Mouse (Mus musculus): ENCODE results near the gene Larp4b. TPM values are rescaled to one million over a fixed set of nuclear protein-coding genes. Genes with fewer than 3 reads are reported as not detected.

Larp4b gene
- total and polyA plus RNA-seq, 3 experiments, result 17.0 to 75.3 (median 67.4) TPM

GRCm38 (mm10) chr13:9191172-9192140 is 97.8 kb downstream of the Larp4b start:
- 33% methylated on average over 15 of the region's 15 CpGs for WGBS
- Histone ChIP-seq H3K4me3 (no peak overlapping the region), H3K27me3 (ENCODE audit: control insufficient read depth, insufficient read depth, low read length) (no peaks in the 10 kb centered on the region), H3K36me3 (ENCODE audit: control insufficient read depth, insufficient read depth, low read length) (no peaks in the 10 kb centered on the region), H3K9ac (ENCODE audit: low read depth, low read length) (no peak overlapping the region), H3K27ac (no peak overlapping the region), H3K4me1 (ENCODE audit: control insufficient read depth, insufficient read depth, low read length) (peaks cover 3% of the 10 kb centered on the region), H3K79me2 (replicated peaks; ENCODE audit: control insufficient read depth, insufficient read depth, low read length) (no peaks in the 10 kb centered on the region)
- intact Hi-C loops (cut with DNase I), result no loop called here
- DNase-seq, result peak; percentile 39 to 60
- no peak for TF ChIP-seq POLR2A (IDR thresholded peaks at IDR 0.05; ENCODE audit: insufficient read depth, low read depth, low read length)
- no peak for TF ChIP-seq CTCF (IDR thresholded peaks at IDR 0.05)
- no peak for TF ChIP-seq EP300 (IDR thresholded peaks at IDR 0.05; ENCODE audit: insufficient read depth, low read depth, low read length)

- Histone ChIP-seq H3K4me1 (ENCODE audit: control insufficient read depth, insufficient read depth, low read length) (peaks cover 3% of the 10 kb centered on the region), H3K27ac (no peak overlapping the region), H3K79me2 (replicated peaks; ENCODE audit: control insufficient read depth, insufficient read depth, low read length) (no peaks in the 10 kb centered on the region), H3K4me3 (no peak overlapping the region), H3K27me3 (ENCODE audit: control insufficient read depth, insufficient read depth, low read length) (no peaks in the 10 kb centered on the region), H3K9ac (ENCODE audit: low read depth, low read length) (no peak overlapping the region), H3K36me3 (ENCODE audit: control insufficient read depth, insufficient read depth, low read length) (no peaks in the 10 kb centered on the region)
- intact Hi-C loops (cut with DNase I), result no loop called here
- TF ChIP-seq CTCF (IDR thresholded peaks at IDR 0.05) (no peak), POLR2A (IDR thresholded peaks at IDR 0.05; ENCODE audit: insufficient read depth, low read depth, low read length) (no peak), EP300 (IDR thresholded peaks at IDR 0.05; ENCODE audit: insufficient read depth, low read depth, low read length) (no peak)
- 85% methylated on average over 9 of the region's 9 CpGs for WGBS
- no peak for DNase-seq
These were observed 99.2 kb downstream of the Larp4b start for GRCm38 (mm10) chr13:9192797-9193330.

GRCm38 (mm10) chr13:9194656-9195055 is 101.0 kb downstream of the Larp4b start:
- WGBS, result 73% methylated on average over 4 of the region's 4 CpGs
- H3K4me1 ChIP-seq (ENCODE audit: control insufficient read depth, insufficient read depth, low read length), result peaks cover 4% of the 10 kb centered on the region
- intact Hi-C loops (cut with DNase I), result no loop called here
- TF ChIP-seq CTCF (IDR thresholded peaks at IDR 0.05) (peak; percentile 38), POLR2A (IDR thresholded peaks at IDR 0.05; ENCODE audit: insufficient read depth, low read depth, low read length) (no peak), EP300 (IDR thresholded peaks at IDR 0.05; ENCODE audit: insufficient read depth, low read depth, low read length) (no peak)
- no peak overlapping the region for H3K9ac ChIP-seq (ENCODE audit: low read depth, low read length)
- no peaks in the 10 kb centered on the region for H3K27me3 ChIP-seq (ENCODE audit: control insufficient read depth, insufficient read depth, low read length)
- no peak overlapping the region for H3K4me3 ChIP-seq
- no peak overlapping the region for H3K27ac ChIP-seq
- H3K36me3 ChIP-seq (ENCODE audit: control insufficient read depth, insufficient read depth, low read length), result no peaks in the 10 kb centered on the region
- H3K79me2 ChIP-seq (replicated peaks; ENCODE audit: control insufficient read depth, insufficient read depth, low read length), result no peaks in the 10 kb centered on the region
- DNase-seq, result no peak

- WGBS, result 57% methylated on average over 4 of the region's 4 CpGs
- H3K27ac ChIP-seq, result no peak overlapping the region
- no peak overlapping the region for H3K4me3 ChIP-seq
- no peaks in the 10 kb centered on the region for H3K36me3 ChIP-seq (ENCODE audit: control insufficient read depth, insufficient read depth, low read length)
- no peak for DNase-seq
- intact Hi-C loops (cut with DNase I), result no loop called here
- no peaks in the 10 kb centered on the region for H3K27me3 ChIP-seq (ENCODE audit: control insufficient read depth, insufficient read depth, low read length)
- H3K79me2 ChIP-seq (replicated peaks; ENCODE audit: control insufficient read depth, insufficient read depth, low read length), result no peaks in the 10 kb centered on the region
- peaks cover 4% of the 10 kb centered on the region for H3K4me1 ChIP-seq (ENCODE audit: control insufficient read depth, insufficient read depth, low read length)
- no peak overlapping the region for H3K9ac ChIP-seq (ENCODE audit: low read depth, low read length)
- TF ChIP-seq EP300 (IDR thresholded peaks at IDR 0.05; ENCODE audit: insufficient read depth, low read depth, low read length) (no peak), CTCF (IDR thresholded peaks at IDR 0.05) (0 out of 2 replicates have a peak, but pooled peaks have one; percentile 11)
These were observed 101.9 kb downstream of the Larp4b start for GRCm38 (mm10) chr13:9195565-9195964.

- no peak overlapping the region for H3K4me3 ChIP-seq
- no peak overlapping the region for H3K9ac ChIP-seq (ENCODE audit: low read depth, low read length)
- DNase-seq, result no peak
- no peaks in the 10 kb centered on the region for H3K36me3 ChIP-seq (ENCODE audit: control insufficient read depth, insufficient read depth, low read length)
- TF ChIP-seq EP300 (IDR thresholded peaks at IDR 0.05; ENCODE audit: insufficient read depth, low read depth, low read length) (no peak), CTCF (IDR thresholded peaks at IDR 0.05) (no peak), POLR2A (IDR thresholded peaks at IDR 0.05; ENCODE audit: insufficient read depth, low read depth, low read length) (no peak)
- no peaks in the 10 kb centered on the region for H3K27me3 ChIP-seq (ENCODE audit: control insufficient read depth, insufficient read depth, low read length)
- no peak overlapping the region for H3K27ac ChIP-seq
- WGBS, result 65% methylated on average over 3 of the region's 3 CpGs
- intact Hi-C loops (cut with DNase I), result no loop called here
- H3K79me2 ChIP-seq (replicated peaks; ENCODE audit: control insufficient read depth, insufficient read depth, low read length), result no peaks in the 10 kb centered on the region
- peaks cover 2% of the 10 kb centered on the region for H3K4me1 ChIP-seq (ENCODE audit: control insufficient read depth, insufficient read depth, low read length)
These were observed 104.4 kb downstream of the Larp4b start for GRCm38 (mm10) chr13:9198106-9198505.
